Mouse (Mus musculus) midbrain, embryonic 14.5 days (tissue): ENCODE results near the gene Frmd4b. TPM values are rescaled to one million over a fixed set of nuclear protein-coding genes. Genes with fewer than 3 reads are reported as not detected.

Experiments
- ATAC-seq: fragments of 200-750 bp; cut with Nextera tagmentation; 2 replicates; pipeline ENCODE4 v1.8.0; 2017; ENCODE audit warnings: moderate number of reproducible peaks, moderate library complexity; ENCODE audit not compliant: low FRiP score, low TSS enrichment
- DNase-seq: peaks from one replicate; pipeline ENCODE4 v3.0.0-alpha.2; 2015
- H3K27ac ChIP-seq: fragments of 300-500 bp; sonication (generic); replicated peaks from 2 replicates; pipeline ENCODE4 v1.5.1; 2014; ENCODE audit warnings: mild to moderate bottlenecking, low read depth, low read length, moderate library complexity
- H3K27me3 ChIP-seq: fragments of 300-500 bp; sonication (generic); 2 replicates; pipeline ENCODE4 v1.6.1; 2014; ENCODE audit warnings: low read length, control low read depth, mixed read lengths; ENCODE audit not compliant: control insufficient read depth, insufficient read depth
- H3K36me3 ChIP-seq: fragments of 300-500 bp; sonication (generic); 2 replicates; pipeline ENCODE4 v1.6.1; 2014; ENCODE audit warnings: low read length, control low read depth; ENCODE audit not compliant: control insufficient read depth, insufficient read depth
- H3K4me1 ChIP-seq: fragments of 300-500 bp; sonication (generic); 2 replicates; pipeline ENCODE4 v1.6.1; 2014; ENCODE audit warnings: mild to moderate bottlenecking, antibody characterized with exemption, low read length, control low read depth; ENCODE audit not compliant: control insufficient read depth, insufficient read depth
- H3K4me2 ChIP-seq: fragments of 300-500 bp; sonication (generic); 2 replicates; pipeline ENCODE4 v1.6.1; 2014; ENCODE audit warnings: mild to moderate bottlenecking, low read length, moderate library complexity
- H3K4me3 ChIP-seq: fragments of 300-500 bp; sonication (generic); replicated peaks from 2 replicates; pipeline ENCODE4 v1.5.1; 2014; ENCODE audit warnings: low read depth, low read length
- H3K9ac ChIP-seq: fragments of 300-500 bp; sonication (generic); replicated peaks from 2 replicates; pipeline ENCODE4 v1.6.1; 2014; ENCODE audit warnings: mild to moderate bottlenecking, low read length, moderate library complexity
- H3K9me3 ChIP-seq: fragments of 300-500 bp; sonication (generic); 2 replicates; pipeline ENCODE4 v1.6.1; 2016; ENCODE audit warnings: low read length, control low read depth, mixed read lengths; ENCODE audit not compliant: control insufficient read depth
- WGBS: fragments of 180-500 bp; shearing (Covaris S2); extraction: QIAGEN DNeasy Blood & Tissue Kit; methylation state at CpG from one replicate; pipeline ENCODE4 v1.1.7; 2014; 5-methylcytosine and 5-hydroxymethylcytosine counted together
- polyA plus RNA-seq: library from polyadenylated mRNA; unstranded; fragments of >200 nt; fragmentation: Nextera tagmentation; extraction: Ambion mirVana; gene quantifications from 2 replicates; pipeline ENCODE4 v1.2.1, GENCODE M21; 2014

Frmd4b gene
- polyA plus RNA-seq, 1 experiment from 2014 or later = 21.7 TPM

- H3K9me3 ChIP-seq = no peaks in the 10 kb centered on the region
- 54% methylated on average over 7 of the region's 7 CpGs for WGBS
- H3K4me3 ChIP-seq = no peak overlapping the region
- H3K4me2 ChIP-seq = no peak overlapping the region
- H3K36me3 ChIP-seq = peaks cover 5% of the 10 kb centered on the region; the same call in 1 of the 2 replicates
- H3K27me3 ChIP-seq = no peaks in the 10 kb centered on the region; the same call in 1 of the 2 replicates
- H3K4me1 ChIP-seq = peaks cover 11% of the 10 kb centered on the region
- H3K27ac ChIP-seq = no peak overlapping the region
- no peak overlapping the region for H3K9ac ChIP-seq
- DNase-seq = no peak
- no peak for ATAC-seq
Observed at GRCm38 (mm10) chr6:97310901-97311331, 306.4 kb downstream of the Frmd4b start.

DNA sequence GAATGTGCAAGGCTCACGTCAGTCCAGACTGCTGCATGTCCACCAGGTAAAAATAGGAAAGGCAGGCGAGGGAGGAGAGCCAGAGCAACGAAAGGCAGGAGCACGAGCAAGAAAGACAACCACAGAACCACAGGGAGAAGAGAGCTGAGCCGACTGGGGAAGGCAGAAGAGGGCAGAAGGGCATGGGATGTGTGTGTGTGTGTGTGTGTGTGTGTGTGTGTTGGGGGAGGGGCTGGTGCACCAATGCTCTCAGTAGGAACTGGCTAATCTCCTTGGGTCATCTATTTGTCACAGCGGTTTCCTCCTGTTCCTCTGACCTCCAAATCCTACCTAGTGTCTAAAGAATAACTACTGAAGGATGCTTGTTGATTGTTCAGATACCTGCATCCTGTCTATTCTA is 308.2 kb downstream of the Frmd4b start:
- Histone ChIP-seq H3K4me2 (no peak overlapping the region), H3K36me3 (peaks cover 10% of the 10 kb centered on the region), H3K4me3 (no peak overlapping the region), H3K27ac (no peak overlapping the region), H3K27me3 (no peaks in the 10 kb centered on the region; the same call in 1 of the 2 replicates), H3K9me3 (no peaks in the 10 kb centered on the region), H3K4me1 (peaks cover 11% of the 10 kb centered on the region), H3K9ac (no peak overlapping the region)
- 44% methylated on average over 6 of the region's 6 CpGs for WGBS
- DNase-seq (no peak), ATAC-seq (no peak)

DNA sequence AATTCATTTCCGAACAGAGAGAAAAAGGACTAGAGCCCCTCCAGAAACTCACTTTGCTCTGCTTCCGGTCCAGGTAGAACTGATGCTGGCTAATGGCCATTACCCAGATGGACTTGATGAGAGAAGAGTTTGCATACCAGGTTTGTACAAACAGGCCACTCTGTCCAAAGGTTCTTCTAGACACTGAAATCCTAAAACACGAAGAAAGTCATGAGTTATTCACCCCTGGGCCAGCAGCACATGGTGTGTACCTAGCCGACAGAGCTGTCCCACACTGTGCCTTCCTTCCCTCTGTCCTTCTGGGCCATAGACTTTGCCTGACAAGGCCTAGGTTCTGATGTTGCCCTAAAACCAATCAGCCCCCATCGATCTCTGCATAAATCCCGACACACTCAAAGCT is 308.8 kb downstream of the Frmd4b start:
- no peak for ATAC-seq
- H3K27me3 ChIP-seq = no peaks in the 10 kb centered on the region; the same call in 1 of the 2 replicates

GRCm38 (mm10) chr6:97307231-97307630 is 310.1 kb downstream of the Frmd4b start:
- Histone ChIP-seq H3K9me3 (no peaks in the 10 kb centered on the region), H3K27me3 (no peaks in the 10 kb centered on the region; the same call in 1 of the 2 replicates), H3K36me3 (peaks cover 19% of the 10 kb centered on the region), H3K4me1 (peaks cover 10% of the 10 kb centered on the region; the same call in 1 of the 2 replicates), H3K27ac (no peak overlapping the region), H3K4me3 (no peak overlapping the region), H3K9ac (no peak overlapping the region), H3K4me2 (no peak overlapping the region)
- ATAC-seq (no peak), DNase-seq (no peak)
- 78% methylated on average over 8 of the region's 8 CpGs for WGBS

More for the DNA sequence above, 308.8 kb downstream of the Frmd4b start:
- peaks cover 16% of the 10 kb centered on the region for H3K36me3 ChIP-seq
- no peaks in the 10 kb centered on the region for H3K9me3 ChIP-seq
- H3K9ac ChIP-seq = no peak overlapping the region
- no peak for DNase-seq
- H3K4me3 ChIP-seq = no peak overlapping the region
- 88% methylated on average over 6 of the region's 6 CpGs for WGBS
- no peak overlapping the region for H3K4me2 ChIP-seq
- peaks cover 11% of the 10 kb centered on the region for H3K4me1 ChIP-seq
- H3K27ac ChIP-seq = no peak overlapping the region

DNA sequence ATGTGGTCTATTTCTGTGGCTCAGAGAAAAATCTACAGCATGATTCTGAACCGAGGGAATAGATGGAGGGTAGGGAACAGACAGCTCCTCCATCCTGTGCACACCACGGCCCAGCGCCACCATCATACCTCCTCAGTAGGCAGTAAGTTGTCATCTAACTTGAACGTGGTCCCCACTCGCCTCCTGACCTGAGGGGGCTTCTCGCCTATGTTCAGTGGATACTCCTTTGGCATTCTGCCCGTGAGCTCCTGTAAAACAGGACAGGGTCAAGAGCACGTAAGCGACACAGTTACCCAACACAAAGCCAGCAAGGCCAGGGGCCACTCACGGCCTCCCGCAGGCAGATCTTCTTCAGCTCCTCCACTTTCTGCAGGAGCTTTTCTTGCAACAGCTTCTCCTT is 311.0 kb downstream of the Frmd4b start:
- ATAC-seq (no peak), DNase-seq (no peak)
- Histone ChIP-seq H3K9me3 (no peaks in the 10 kb centered on the region), H3K27me3 (no peaks in the 10 kb centered on the region; the same call in 1 of the 2 replicates), H3K36me3 (peaks cover 19% of the 10 kb centered on the region), H3K4me2 (no peak overlapping the region), H3K4me3 (no peak overlapping the region), H3K27ac (no peak overlapping the region), H3K4me1 (0 out of 2 replicates have a peak, but pooled peaks cover 3% of the 10 kb centered on the region), H3K9ac (no peak overlapping the region)
- WGBS = 88% methylated on average over 11 of the region's 11 CpGs

- H3K27ac ChIP-seq = no peak overlapping the region
- ATAC-seq = no peak
Observed at GRCm38 (mm10) chr6:97305491-97305890, 311.9 kb downstream of the Frmd4b start.

DNA sequence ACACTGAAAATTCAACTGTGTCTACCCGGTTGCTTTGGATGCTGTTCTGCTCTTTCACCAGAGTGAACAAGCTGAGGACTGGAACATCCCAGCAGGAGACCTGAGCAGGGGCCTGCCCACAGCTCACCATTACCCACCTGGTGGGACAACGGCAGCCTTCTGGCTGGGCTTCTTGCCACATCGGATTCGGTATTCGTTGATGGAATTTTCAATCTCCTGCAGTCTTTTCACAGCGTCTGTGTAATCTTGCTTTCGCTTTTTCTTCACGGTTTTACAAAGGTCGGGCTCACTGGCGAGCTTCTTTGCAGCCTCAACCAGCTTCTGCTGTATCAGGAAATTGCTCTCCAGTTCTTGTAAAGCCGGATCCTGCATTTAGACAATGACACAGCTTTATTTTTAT is 312.3 kb downstream of the Frmd4b start:
- peak; percentile 18 for DNase-seq
- WGBS = 65% methylated on average over 11 of the region's 11 CpGs
- no peak overlapping the region for H3K4me2 ChIP-seq
- H3K27ac ChIP-seq = no peak overlapping the region
- H3K36me3 ChIP-seq = peaks cover 19% of the 10 kb centered on the region
- no peaks in the 10 kb centered on the region for H3K4me1 ChIP-seq
- no peak for ATAC-seq
- no peak overlapping the region for H3K4me3 ChIP-seq
- no peak overlapping the region for H3K9ac ChIP-seq
- H3K9me3 ChIP-seq = no peaks in the 10 kb centered on the region
- no peaks in the 10 kb centered on the region for H3K27me3 ChIP-seq

More at GRCm38 (mm10) chr6:97305491-97305890, 311.9 kb downstream of the Frmd4b start:
- Histone ChIP-seq H3K4me2 (no peak overlapping the region), H3K27me3 (no peaks in the 10 kb centered on the region), H3K9ac (no peak overlapping the region), H3K36me3 (peaks cover 19% of the 10 kb centered on the region), H3K4me3 (no peak overlapping the region), H3K4me1 (no peaks in the 10 kb centered on the region), H3K9me3 (no peaks in the 10 kb centered on the region)
- WGBS = 82% methylated on average over 7 of the region's 7 CpGs
- no peak for DNase-seq

GRCm38 (mm10) chr6:97303277-97304109 is 313.8 kb downstream of the Frmd4b start:
- Histone ChIP-seq H3K27me3 (no peaks in the 10 kb centered on the region), H3K36me3 (peaks cover 19% of the 10 kb centered on the region), H3K4me1 (no peaks in the 10 kb centered on the region), H3K9ac (no peak overlapping the region), H3K4me2 (no peak overlapping the region), H3K9me3 (no peaks in the 10 kb centered on the region), H3K27ac (no peak overlapping the region), H3K4me3 (no peak overlapping the region)
- 85% methylated on average over 9 of the region's 9 CpGs for WGBS
- DNase-seq = no peak
- ATAC-seq = no peak

DNA sequence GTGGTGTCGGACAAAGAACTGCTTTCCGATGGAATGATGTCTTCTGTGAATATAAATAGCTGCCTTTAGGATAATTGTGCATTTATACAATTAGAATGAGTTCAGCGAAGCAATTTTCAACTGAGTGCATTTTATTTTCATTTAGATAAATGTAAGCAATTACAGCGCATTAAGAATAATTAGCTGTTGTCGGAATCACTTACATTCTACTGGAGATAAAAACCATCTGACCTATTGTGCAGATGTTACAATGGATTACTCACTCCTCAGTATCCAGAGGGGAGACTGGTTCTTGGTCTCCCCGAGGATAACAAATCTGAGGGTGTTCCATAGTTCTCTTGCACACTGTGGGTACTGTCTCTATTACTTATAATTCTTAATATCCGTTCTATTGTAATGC is 315.0 kb downstream of the Frmd4b start:
- no peak overlapping the region for H3K4me3 ChIP-seq
- H3K27me3 ChIP-seq = no peaks in the 10 kb centered on the region
- H3K9ac ChIP-seq = no peak overlapping the region
- no peak overlapping the region for H3K4me2 ChIP-seq
- no peaks in the 10 kb centered on the region for H3K4me1 ChIP-seq
- DNase-seq = no peak
- no peak for ATAC-seq
- H3K27ac ChIP-seq = no peak overlapping the region
- no peaks in the 10 kb centered on the region for H3K9me3 ChIP-seq
- H3K36me3 ChIP-seq = peaks cover 24% of the 10 kb centered on the region
- 85% methylated on average over 7 of the region's 7 CpGs for WGBS
